Mouse (Mus musculus) midbrain, postnatal 0 days (tissue): ENCODE measurements at regions not wholly inside any gene's neighbourhood (a gene's known extent, or its start where the extent isn't known, plus 50 kb on each side); places are given as distances from the start of the nearest gene placed in this dataset.

Experiments
- ATAC-seq: fragments of 200-750 bp; cut with Nextera tagmentation; 2 replicates; pipeline ENCODE4 v1.8.0; 2017; ENCODE audit warnings: moderate number of reproducible peaks, mild to moderate bottlenecking, moderate TSS enrichment, moderate library complexity; ENCODE audit not compliant: low FRiP score
- DNase-seq: peaks from one replicate; pipeline ENCODE4 v3.0.0-alpha.2; 2015; ENCODE audit warnings: low spot score
- H3K27ac ChIP-seq: fragments of 300-500 bp; sonication (generic); 2 replicates; pipeline ENCODE4 v1.5.1; 2014; ENCODE audit warnings: low read depth, mild to moderate bottlenecking, low read length, mixed read lengths
- H3K27me3 ChIP-seq: fragments of 300-500 bp; sonication (generic); 2 replicates; pipeline ENCODE4 v1.6.1; 2014; ENCODE audit warnings: low read length, control low read depth, mixed read lengths; ENCODE audit not compliant: insufficient read depth
- H3K36me3 ChIP-seq: fragments of 300-500 bp; sonication (generic); 2 replicates; pipeline ENCODE4 v1.6.1; 2014; ENCODE audit warnings: low read length, control low read depth, mixed read lengths; ENCODE audit not compliant: insufficient read depth
- H3K4me1 ChIP-seq: fragments of 300-500 bp; sonication (generic); 2 replicates; pipeline ENCODE4 v1.6.1; 2014; ENCODE audit warnings: mild to moderate bottlenecking, control low read depth, antibody characterized with exemption, low read length, mixed read lengths; ENCODE audit not compliant: insufficient read depth
- H3K4me2 ChIP-seq: fragments of 300-500 bp; sonication (generic); 2 replicates; pipeline ENCODE4 v1.6.1; 2014; ENCODE audit warnings: low read depth, mild to moderate bottlenecking, low read length, mixed read lengths; ENCODE audit not compliant: poor library complexity, severe bottlenecking
- H3K4me3 ChIP-seq: fragments of 300-500 bp; sonication (generic); 2 replicates; pipeline ENCODE4 v1.5.1; 2014; ENCODE audit warnings: low read depth, mild to moderate bottlenecking, low read length, moderate library complexity
- H3K9ac ChIP-seq: fragments of 300-500 bp; sonication (generic); replicated peaks from 2 replicates; pipeline ENCODE4 v1.6.1; 2014; ENCODE audit warnings: mild to moderate bottlenecking, low read length, moderate library complexity, mixed read lengths; ENCODE audit not compliant: poor library complexity, severe bottlenecking
- H3K9me3 ChIP-seq: fragments of 300-500 bp; sonication (generic); 2 replicates; pipeline ENCODE4 v1.6.1; 2016; ENCODE audit warnings: low read length, control low read depth
- CTCF ChIP-seq: IDR thresholded peaks from 2 replicates; pipeline ENCODE4 v1.5.1; 2016; ENCODE audit warnings: antibody characterized with exemption, mild to moderate bottlenecking
- WGBS: fragments of 180-500 bp; shearing (Covaris S2); extraction: QIAGEN DNeasy Blood & Tissue Kit; methylation state at CpG from one replicate; pipeline ENCODE4 v1.1.7; 2014; 5-methylcytosine and 5-hydroxymethylcytosine counted together

- no peak for ATAC-seq
- H3K9me3 ChIP-seq: no peaks in the 10 kb centered on the region
Observed at GRCm38 (mm10) chr5:28904500-28904899, 291.3 kb upstream of the Rnf32 start.

DNA sequence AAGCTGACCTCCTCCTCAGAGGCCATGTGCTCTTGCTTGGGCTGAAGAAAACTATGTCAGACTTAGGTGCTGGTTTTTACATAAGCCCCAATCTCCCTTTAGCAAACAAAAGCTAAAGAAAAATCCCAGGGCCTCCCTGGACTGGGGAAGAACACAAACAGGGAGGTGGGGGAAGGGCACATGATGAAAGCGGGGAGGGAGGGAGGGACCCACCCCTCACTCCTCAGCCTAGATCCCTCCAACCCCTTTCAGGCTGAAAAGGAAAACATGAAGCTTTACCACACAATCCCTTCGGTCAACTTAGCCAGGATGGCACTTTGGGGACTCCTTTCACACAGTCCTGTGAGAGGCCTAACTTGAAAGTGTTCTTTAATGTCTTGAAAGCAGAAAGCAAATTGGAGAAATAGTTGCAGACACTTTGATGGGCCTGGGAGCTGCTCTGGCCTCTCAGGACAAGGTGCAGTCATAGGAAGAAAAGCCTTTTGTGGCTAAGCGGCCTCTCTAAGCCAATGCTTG lies 291.9 kb upstream of the Rnf32 start:
- no peak overlapping the region for H3K27ac ChIP-seq
- no peak overlapping the region for H3K4me3 ChIP-seq
- no peaks in the 10 kb centered on the region for H3K36me3 ChIP-seq
- no peak overlapping the region for H3K9ac ChIP-seq
- 25% methylated on average over 3 of the region's 3 CpGs for WGBS
- no peak for ATAC-seq
- H3K9me3 ChIP-seq: no peaks in the 10 kb centered on the region
- H3K4me2 ChIP-seq: no peak overlapping the region
- no peak for DNase-seq
- no peaks in the 10 kb centered on the region for H3K4me1 ChIP-seq
- no peaks in the 10 kb centered on the region for H3K27me3 ChIP-seq
- TF ChIP-seq CTCF: no peak

More at GRCm38 (mm10) chr5:28904500-28904899, 291.3 kb upstream of the Rnf32 start:
- DNase-seq: no peak
- H3K4me1 ChIP-seq: no peaks in the 10 kb centered on the region
- H3K27me3 ChIP-seq: no peaks in the 10 kb centered on the region
- no peak for TF ChIP-seq CTCF
- WGBS: 56% methylated on average over 4 of the region's 4 CpGs
- no peak overlapping the region for H3K4me2 ChIP-seq
- no peaks in the 10 kb centered on the region for H3K36me3 ChIP-seq
- no peak overlapping the region for H3K9ac ChIP-seq
- H3K4me3 ChIP-seq: no peak overlapping the region
- H3K27ac ChIP-seq: no peak overlapping the region

- DNase-seq (no peak), ATAC-seq (no peak)
- Histone ChIP-seq H3K27ac (no peak overlapping the region), H3K4me2 (no peak overlapping the region), H3K9me3 (no peaks in the 10 kb centered on the region), H3K4me3 (no peak overlapping the region), H3K4me1 (no peaks in the 10 kb centered on the region), H3K36me3 (no peaks in the 10 kb centered on the region), H3K9ac (no peak overlapping the region), H3K27me3 (no peaks in the 10 kb centered on the region)
- no peak for TF ChIP-seq CTCF
- WGBS: 39% methylated on average over 10 of the region's 10 CpGs
Observed at GRCm38 (mm10) chr5:28892703-28893249, 303.0 kb upstream of the Rnf32 start.

DNA sequence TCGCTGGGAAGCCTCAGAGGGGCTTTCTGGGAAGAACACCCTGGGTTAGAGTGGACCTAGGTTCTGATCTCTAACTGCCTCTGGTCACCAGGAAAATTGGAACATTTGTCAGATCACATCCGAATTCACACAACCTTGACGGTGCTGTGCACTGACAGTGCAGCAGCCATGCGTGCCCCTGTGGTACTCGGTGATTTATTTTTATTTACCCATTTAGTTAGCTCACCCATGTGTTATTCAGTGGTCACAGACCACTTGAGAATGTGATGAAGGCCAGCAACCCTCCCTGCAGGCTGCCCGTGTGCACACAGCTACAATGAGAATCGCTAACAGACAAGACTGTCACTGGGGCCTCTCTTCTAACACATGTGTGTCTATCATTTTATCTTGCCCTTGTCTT lies 303.8 kb upstream of the Rnf32 start:
- H3K27me3 ChIP-seq: no peaks in the 10 kb centered on the region
- H3K4me1 ChIP-seq: no peaks in the 10 kb centered on the region
- ATAC-seq (no peak), DNase-seq (no peak)
- no peak overlapping the region for H3K4me3 ChIP-seq
- no peak overlapping the region for H3K4me2 ChIP-seq
- H3K27ac ChIP-seq: no peak overlapping the region
- no peaks in the 10 kb centered on the region for H3K36me3 ChIP-seq
- 83% methylated on average over 7 of the region's 7 CpGs for WGBS
- no peak overlapping the region for H3K9ac ChIP-seq
- H3K9me3 ChIP-seq: no peaks in the 10 kb centered on the region
- no peak for TF ChIP-seq CTCF

DNA sequence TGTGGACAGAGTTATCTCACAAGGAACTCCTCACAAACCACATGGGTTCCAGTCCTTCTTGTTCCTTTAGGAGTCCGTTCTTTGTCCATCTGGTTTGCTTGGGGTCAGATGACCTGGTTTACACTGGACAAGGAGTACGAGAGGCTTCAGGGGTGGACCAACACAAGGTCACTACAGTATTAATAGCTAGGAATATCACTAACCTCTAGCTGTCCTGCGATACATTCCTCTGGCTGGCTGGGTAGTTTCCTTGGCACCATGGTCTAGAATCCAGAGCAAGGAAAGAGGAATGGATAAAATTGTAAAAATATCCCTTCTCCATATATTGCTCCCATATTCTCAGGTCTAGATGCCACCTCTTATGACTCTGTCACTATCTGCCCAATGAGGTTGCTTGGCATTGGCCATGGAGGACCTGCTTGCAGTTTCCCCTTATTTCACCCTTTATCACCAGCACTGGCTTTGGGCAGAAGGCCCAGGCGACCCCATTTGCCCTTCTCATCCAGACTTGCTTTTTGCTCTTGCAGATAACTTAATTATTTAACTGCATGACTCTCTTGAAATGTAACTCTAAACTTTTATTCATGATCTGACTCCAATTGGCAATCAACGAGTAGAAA lies 310.9 kb upstream of the Rnf32 start:
- Histone ChIP-seq H3K4me3 (no peak overlapping the region), H3K27ac (no peak overlapping the region), H3K9ac (no peak overlapping the region), H3K36me3 (no peaks in the 10 kb centered on the region), H3K9me3 (no peaks in the 10 kb centered on the region), H3K4me2 (no peak overlapping the region), H3K27me3 (no peaks in the 10 kb centered on the region), H3K4me1 (no peaks in the 10 kb centered on the region)
- DNase-seq (no peak), ATAC-seq (no peak)
- 79% methylated on average over 5 of the region's 5 CpGs for WGBS
- no peak for TF ChIP-seq CTCF

DNA sequence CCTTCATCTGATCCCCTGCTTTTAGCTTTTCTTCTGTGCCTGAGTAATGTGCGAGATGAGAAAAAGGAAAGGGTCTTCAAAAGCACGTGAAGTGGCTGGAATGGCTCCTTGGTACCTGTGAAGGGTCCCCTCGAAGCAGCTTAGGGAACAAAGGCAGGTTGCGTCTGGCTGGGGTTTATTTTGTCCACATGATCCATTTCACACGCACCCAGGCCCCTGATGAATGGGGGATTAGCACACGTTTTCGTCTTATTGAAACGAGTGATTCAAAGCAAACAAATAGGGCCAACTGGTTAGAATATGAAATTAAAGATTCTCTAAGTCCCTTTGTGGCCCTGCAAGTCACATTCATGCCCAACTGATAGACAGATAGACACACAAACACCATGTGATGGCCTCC lies 319.6 kb upstream of the Rnf32 start:
- no peaks in the 10 kb centered on the region for H3K36me3 ChIP-seq
- DNase-seq: no peak
- no peak for ATAC-seq
- H3K9ac ChIP-seq: no peak overlapping the region
- H3K27ac ChIP-seq: no peak overlapping the region
- WGBS: 27% methylated on average over 8 of the region's 8 CpGs
- no peaks in the 10 kb centered on the region for H3K27me3 ChIP-seq
- no peaks in the 10 kb centered on the region for H3K4me1 ChIP-seq
- no peaks in the 10 kb centered on the region for H3K9me3 ChIP-seq
- H3K4me2 ChIP-seq: no peak overlapping the region
- no peak for TF ChIP-seq CTCF
- H3K4me3 ChIP-seq: no peak overlapping the region
